Mouse (Mus musculus) layer of hippocampus, adult 11-12 months (tissue): ENCODE results near the gene Caskin1.

ENCODE experiments used
- DNase-seq: peaks from one replicate; pipeline ENCODE4 v3.0.0; 2022; ENCODE audit warnings: low spot score

Gene Caskin1

GRCm38 (mm10) chr17:24533099-24533992 lies 44.9 kb downstream of the Caskin1 start:
- DNase-seq = peak; percentile 90

- DNase-seq = no peak
These were observed 45.8 kb downstream of the Caskin1 start, which contains the start of gene Rab26 for GRCm38 (mm10) chr17:24534160-24534718. Gene Rab26 (minus strand): TSS chr17:24534210.

- DNase-seq = no peak
These were observed 46.9 kb downstream of the Caskin1 start for GRCm38 (mm10) chr17:24535300-24535699.

- no peak for DNase-seq
These were observed 49.1 kb downstream of the Caskin1 start for GRCm38 (mm10) chr17:24537536-24537935.

GRCm38 (mm10) chr17:24538950-24539349 lies 50.5 kb downstream of the Caskin1 start:
- no peak for DNase-seq

- DNase-seq = no peak
These were observed 52.0 kb downstream of the Caskin1 start for GRCm38 (mm10) chr17:24540375-24540774.

- DNase-seq = no peak
These were observed 56.2 kb downstream of the Caskin1 start for GRCm38 (mm10) chr17:24544613-24545012.

- DNase-seq = no peak
These were observed 56.8 kb downstream of the Caskin1 start for GRCm38 (mm10) chr17:24545247-24545646.

GRCm38 (mm10) chr17:24546234-24546633 lies 57.8 kb downstream of the Caskin1 start:
- no peak for DNase-seq

GRCm38 (mm10) chr17:24548435-24548834 lies 60.0 kb downstream of the Caskin1 start:
- DNase-seq = no peak

GRCm38 (mm10) chr17:24548921-24549617 lies 60.7 kb downstream of the Caskin1 start:
- DNase-seq = peak; percentile 66

- peak; percentile 99 for DNase-seq
These were observed 61.4 kb downstream of the Caskin1 start, which contains the start of gene Pkd1 for GRCm38 (mm10) chr17:24549618-24550415. Gene Pkd1 (plus strand): TSS chr17:24549834.

- peak; percentile 78 for DNase-seq
These were observed 62.1 kb downstream of the Caskin1 start for GRCm38 (mm10) chr17:24550416-24551049.

- no peak for DNase-seq
These were observed 62.6 kb downstream of the Caskin1 start for GRCm38 (mm10) chr17:24551050-24551444.

GRCm38 (mm10) chr17:24557091-24557490 lies 68.7 kb downstream of the Caskin1 start:
- DNase-seq = no peak
